Mouse (Mus musculus) cerebellum, adult 2 months (tissue): ENCODE data around the gene Col26a1.

Source experiments
- CTCF ChIP-seq: fragments of 200-500 bp; IDR thresholded peaks from 2 replicates; pipeline ENCODE4 v1.5.1; 2011; ENCODE audit warnings: low read depth, mild to moderate bottlenecking, control low read depth, low read length, moderate library complexity, borderline replicate concordance; ENCODE audit not compliant: insufficient read depth
- POLR2A ChIP-seq: fragments of 200-500 bp; IDR thresholded peaks from 2 replicates; pipeline ENCODE4 v1.6.1; 2011; ENCODE audit warnings: low read length, control low read depth, borderline replicate concordance; ENCODE audit not compliant: insufficient read depth

GRCm38 (mm10) chr5:136710742-136711141 is 172.3 kb downstream of the Col26a1 start:
- TF ChIP-seq CTCF (no peak), POLR2A (no peak)
